In the genomic region with DNA sequence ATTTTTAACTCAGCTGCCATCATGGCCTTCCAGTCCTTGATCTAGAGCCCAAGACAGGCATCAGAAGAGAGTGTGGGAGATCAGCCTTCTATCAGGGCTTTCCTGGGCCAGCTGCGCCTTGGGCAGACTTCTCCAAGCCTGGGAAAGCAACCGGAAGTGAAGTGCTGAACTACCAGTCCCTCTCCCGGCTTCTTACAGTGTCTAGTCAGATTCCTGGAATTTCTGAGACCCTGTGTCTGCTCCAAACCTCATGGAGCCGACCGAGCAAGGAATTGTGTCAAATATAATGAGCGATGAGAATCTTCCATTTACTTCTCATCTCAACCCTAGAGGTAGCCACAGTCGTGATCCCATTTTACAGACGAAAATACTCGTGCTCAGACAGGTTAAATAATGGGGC, we compare ENCODE assay signal across 13 mouse cellular contexts.
"Had no signal": no experiment of that assay in that cellular context is flagged by ENCODE, and none has a peak within 500 bp of the region (broad histone marks: within the 10 kb centered on the region; RNA-seq: fewer than 3 reads in every experiment).

No protein-coding gene starts in this region.

- DNase-seq: lung, adult 18-20 months; lung, embryonic 14.5 days; lung, postnatal 10 days; lung, postnatal 4 days; midbrain, embryonic 14.5 days; right cerebral cortex, postnatal 14 days; spleen, adult 18-20 months; thymus, adult 18-20 months; thymus, postnatal 14 days; thymus, postnatal 36 days had no signal

- H3K27ac ChIP-seq: midbrain, embryonic 10.5 days; midbrain, embryonic 12.5 days; neural tube, embryonic 12.5 days had no signal

- H3K9ac ChIP-seq: lung, embryonic 14.5 days; midbrain, embryonic 12.5 days; neural tube, embryonic 12.5 days had no signal

- H3K4me1 ChIP-seq: midbrain, embryonic 10.5 days; midbrain, embryonic 12.5 days; neural tube, embryonic 12.5 days had no signal

- H3K9me3 ChIP-seq: midbrain, embryonic 10.5 days; midbrain, embryonic 12.5 days; neural tube, embryonic 12.5 days had no signal

- H3K36me3 ChIP-seq: midbrain, embryonic 10.5 days; midbrain, embryonic 12.5 days; neural tube, embryonic 12.5 days had no signal

- H3K27me3 ChIP-seq: midbrain, embryonic 12.5 days; neural tube, embryonic 12.5 days had no signal

- H3K4me3 ChIP-seq: midbrain, embryonic 10.5 days; midbrain, embryonic 12.5 days; neural tube, embryonic 12.5 days had no signal
